Mouse (Mus musculus) layer of hippocampus, adult 2 months (tissue): ENCODE measurements around the gene Zswim8. TPM values are rescaled to one million over a fixed set of nuclear protein-coding genes. Genes with fewer than 3 reads are reported as not detected.
A peak's percentile ranks its signal among the peaks of the same experiment; 100 is the strongest.

Experiments used
- DNase-seq, 2 experiments: peaks; one replicate each; pipeline ENCODE4 v3.0.0; 2022; ENCODE audit warnings: low spot score in 2 of 2
- H3K27ac ChIP-seq: fragments of 200-600 bp; 2 replicates; pipeline ENCODE4 v1.8.1; 2022
- H3K4me3 ChIP-seq: fragments of 200-600 bp; 2 replicates; pipeline ENCODE4 v1.8.1; 2022; ENCODE audit warnings: mild to moderate bottlenecking
- CTCF ChIP-seq: fragments of 200-600 bp; conservative IDR thresholded peaks from 2 replicates; pipeline ENCODE4 v1.8.1; 2022; ENCODE audit warnings: antibody characterized with exemption, mild to moderate bottlenecking, moderate library complexity
- total RNA-seq, 2 experiments: library from RNA; stranded (reverse); gene quantifications; 2 replicates each; pipeline ENCODE4 v1.2.3; 2021

The Zswim8 gene
- total RNA-seq, 2 experiments from 2014 or later = 189 to 206 TPM

- TF ChIP-seq CTCF = peak; percentile 69
- H3K27ac ChIP-seq = no peak overlapping the region; the same call in 1 of the 2 replicates
Measured at GRCm38 (mm10) chr14:20672990-20673389, 34.4 kb upstream of the Zswim8 start.

DNA sequence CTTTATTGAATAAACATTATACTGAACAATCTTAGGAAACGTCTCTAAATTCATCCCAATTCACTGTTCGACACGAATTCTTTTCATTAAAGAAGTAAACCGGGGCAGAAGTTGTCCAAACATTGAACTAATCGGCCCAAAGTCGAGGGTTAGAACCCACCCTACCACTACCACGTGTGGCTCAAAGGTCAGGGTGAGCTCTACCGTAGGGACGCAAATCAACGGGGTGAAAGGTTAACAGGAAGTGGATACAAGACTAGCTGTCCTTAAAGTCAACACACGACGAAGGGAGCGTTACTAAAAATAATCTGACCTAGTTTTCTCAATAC is 33.7 kb upstream of the Zswim8 start:
- 0 out of 2 replicates have a peak, but pooled peaks have one; percentile 6 for TF ChIP-seq CTCF
- peak overlapping the region; percentile 89 for H3K4me3 ChIP-seq
- DNase-seq = peak in 1 of 2 experiments; percentile 44
- H3K27ac ChIP-seq = peak overlapping the region; percentile 95

More at GRCm38 (mm10) chr14:20672990-20673389, 34.4 kb upstream of the Zswim8 start:
- no peak for DNase-seq
- H3K4me3 ChIP-seq = no peak overlapping the region

DNA sequence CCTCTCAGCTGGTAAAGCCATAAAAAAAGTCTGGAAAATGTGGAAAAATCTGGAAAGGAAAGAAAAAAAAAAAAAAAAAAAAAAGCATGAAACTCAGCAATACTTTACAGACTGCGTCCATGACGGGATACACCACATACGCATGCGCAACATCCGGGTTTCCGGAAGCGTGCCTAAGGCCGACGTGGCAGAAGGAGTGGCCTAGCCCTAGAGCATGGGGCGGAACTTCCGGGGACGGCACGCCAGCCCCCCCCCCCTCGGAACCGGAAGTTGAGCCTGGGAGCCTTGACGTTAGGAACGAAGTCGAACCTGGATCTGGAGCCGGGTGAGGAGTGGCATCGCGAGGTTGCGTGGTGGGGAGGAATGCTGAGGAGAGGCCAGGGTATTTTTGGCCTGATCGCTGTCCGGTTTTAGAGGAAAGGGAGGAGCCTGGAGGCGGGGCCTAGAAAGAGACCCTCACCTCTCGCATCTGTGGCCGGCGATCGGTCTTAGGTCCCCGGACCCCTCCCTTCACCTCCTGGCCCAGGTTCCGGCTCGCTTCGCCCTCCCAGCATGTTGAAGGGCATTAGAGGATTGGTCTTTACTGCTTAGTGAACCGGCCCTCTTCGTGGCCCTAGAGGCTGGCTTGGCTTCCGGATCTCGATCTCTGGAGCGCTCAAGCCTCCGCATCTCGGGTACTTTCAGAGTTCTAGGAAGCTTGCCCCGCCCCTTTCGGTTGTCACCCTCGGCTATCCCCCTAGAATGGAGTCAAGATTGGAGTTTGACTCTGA is 33.1 kb upstream of the Zswim8 start, which contains the start of gene Sec24c:
Gene Sec24c, plus strand, starts transcription at position 245 of the 770 bp plus-strand sequence.
- peak within 1 kb of the TSS; percentile 95 for H3K27ac ChIP-seq
- peak; percentile 97 to 99 for DNase-seq
- TF ChIP-seq CTCF = peak; percentile 1; the same call in 1 of the 2 replicates
- peak within 1 kb of the TSS; percentile 89 for H3K4me3 ChIP-seq

DNA sequence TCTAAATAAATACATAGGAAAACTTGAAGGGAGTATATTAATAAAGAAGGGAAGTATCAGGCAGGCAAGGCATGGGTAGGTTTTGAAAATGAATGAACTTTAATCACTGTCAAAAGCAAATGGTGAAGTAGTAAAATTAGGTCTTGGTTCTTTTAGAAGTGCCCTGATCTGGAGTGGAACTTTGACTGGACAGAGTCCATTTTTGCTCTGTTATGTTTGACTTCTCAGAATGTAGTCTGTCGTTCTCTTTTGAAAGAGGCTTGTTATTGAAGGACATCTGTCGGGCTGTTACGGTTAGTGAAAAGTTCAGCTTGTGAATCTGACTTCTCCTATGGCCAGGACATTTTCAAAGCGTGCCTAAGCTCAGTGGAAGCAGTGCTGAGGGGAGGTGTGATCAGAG is 29.4 kb upstream of the Zswim8 start:
- TF ChIP-seq CTCF = no peak
- no peak for DNase-seq
- H3K4me3 ChIP-seq = no peak overlapping the region
- H3K27ac ChIP-seq = no peak overlapping the region

DNA sequence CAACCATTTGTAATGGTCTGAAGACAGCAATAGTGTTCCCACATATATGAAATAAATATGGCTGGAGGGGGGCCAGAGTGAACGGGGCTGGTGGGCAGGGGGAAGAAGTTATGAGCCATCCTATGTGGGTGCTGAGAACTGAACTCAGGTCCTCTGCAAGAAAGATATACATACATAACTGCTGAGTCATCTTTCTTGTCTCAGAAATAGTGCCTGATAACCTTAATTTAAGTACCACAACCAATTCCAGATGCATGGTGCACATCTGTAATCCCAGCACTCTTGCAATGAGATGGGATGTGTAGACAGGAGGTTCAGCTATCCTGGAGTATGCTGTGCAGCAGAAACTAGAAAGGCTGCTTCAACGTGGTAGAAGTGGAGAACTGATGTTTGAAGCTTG is 25.6 kb upstream of the Zswim8 start:
- no peak for DNase-seq
- H3K4me3 ChIP-seq = no peak overlapping the region
- TF ChIP-seq CTCF = no peak
- H3K27ac ChIP-seq = no peak overlapping the region

- Histone ChIP-seq H3K4me3 (no peak overlapping the region), H3K27ac (no peak overlapping the region)
- DNase-seq = no peak
- TF ChIP-seq CTCF = no peak
Measured at GRCm38 (mm10) chr14:20682498-20682897, 24.9 kb upstream of the Zswim8 start.

GRCm38 (mm10) chr14:20686576-20686975 is 20.8 kb upstream of the Zswim8 start:
- TF ChIP-seq CTCF = no peak
- peak in 1 of 2 experiments; percentile 31 for DNase-seq
- Histone ChIP-seq H3K4me3 (no peak overlapping the region), H3K27ac (peak overlapping the region; percentile 59; the same call in 1 of the 2 replicates)

DNA sequence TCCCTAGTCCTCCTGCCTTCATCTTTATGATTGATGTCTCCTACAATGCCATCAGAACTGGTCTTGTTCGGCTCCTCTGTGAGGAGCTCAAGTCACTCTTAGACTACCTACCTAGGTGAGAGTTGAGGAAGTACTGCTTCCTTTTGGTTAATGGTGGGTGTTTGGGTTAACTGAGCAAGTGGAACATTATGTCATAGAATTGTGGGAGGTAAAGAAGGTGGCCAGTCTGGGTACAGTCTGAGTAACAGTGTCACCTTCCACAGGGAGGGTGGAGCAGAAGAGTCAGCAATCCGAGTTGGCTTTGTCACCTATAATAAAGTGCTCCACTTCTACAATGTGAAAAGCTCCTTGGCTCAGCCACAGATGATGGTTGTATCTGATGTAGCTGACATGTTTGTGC is 18.3 kb upstream of the Zswim8 start:
- no peak for DNase-seq
- no peak overlapping the region for H3K4me3 ChIP-seq
- TF ChIP-seq CTCF = no peak
- H3K27ac ChIP-seq = no peak overlapping the region

DNA sequence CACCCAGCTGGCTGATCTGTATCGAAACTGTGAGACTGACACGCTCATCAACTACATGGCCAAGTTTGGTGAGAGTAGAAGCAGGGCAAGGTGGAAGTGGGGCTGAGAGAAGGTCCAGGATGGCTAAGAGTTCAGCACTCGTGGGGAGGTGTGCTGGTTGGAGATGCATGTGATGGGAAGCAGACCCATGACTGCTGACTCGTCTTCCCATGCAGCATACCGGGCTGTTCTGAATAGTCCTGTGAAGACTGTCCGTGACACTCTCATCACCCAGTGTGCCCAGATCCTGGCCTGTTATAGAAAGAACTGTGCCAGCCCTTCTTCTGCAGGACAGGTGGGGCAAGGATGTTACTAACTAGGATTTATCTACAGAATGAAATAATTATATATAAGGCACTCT is 15.6 kb upstream of the Zswim8 start:
- no peak for DNase-seq
- H3K4me3 ChIP-seq = no peak overlapping the region
- no peak for TF ChIP-seq CTCF
- H3K27ac ChIP-seq = no peak overlapping the region

DNA sequence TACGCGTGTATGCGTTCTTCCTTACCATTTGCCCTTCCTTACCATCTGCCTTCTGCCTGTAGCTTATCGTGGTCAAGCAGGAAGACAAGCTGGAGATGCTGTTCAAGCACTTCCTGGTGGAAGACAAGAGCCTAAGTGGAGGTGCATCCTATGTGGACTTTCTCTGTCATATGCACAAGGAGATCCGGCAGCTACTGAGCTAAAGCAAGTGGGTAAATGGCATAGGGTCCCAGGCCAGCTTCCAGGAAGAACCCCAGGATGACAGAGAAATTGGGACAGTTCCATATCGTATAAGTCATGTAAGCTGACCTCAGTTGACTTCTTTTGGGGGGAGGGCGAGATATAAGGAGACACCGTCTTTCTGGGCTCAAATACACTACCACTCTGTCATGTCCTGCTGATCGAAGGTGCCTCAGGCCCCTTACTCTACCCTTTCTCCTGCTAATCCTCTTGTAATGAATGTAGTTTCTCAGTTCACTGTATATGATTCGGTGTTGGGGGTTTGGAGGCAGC is 13.7 kb upstream of the Zswim8 start:
- DNase-seq = no peak
- no peak for TF ChIP-seq CTCF
- H3K27ac ChIP-seq = no peak overlapping the region

GRCm38 (mm10) chr14:20694185-20694883 is 13.0 kb upstream of the Zswim8 start:
- Histone ChIP-seq H3K4me3 (peak overlapping the region; percentile 100), H3K27ac (peak overlapping the region; percentile 92)
- no peak for DNase-seq
- no peak for TF ChIP-seq CTCF

More for the DNA sequence above, 13.7 kb upstream of the Zswim8 start:
- H3K4me3 ChIP-seq = no peak overlapping the region

GRCm38 (mm10) chr14:20694884-20695760 is 12.2 kb upstream of the Zswim8 start, which contains the start of gene Fut11:
Gene Fut11 (plus strand): TSS chr14:20694968.
- Histone ChIP-seq H3K27ac (peak within 1 kb of the TSS; percentile 92), H3K4me3 (peak within 1 kb of the TSS; percentile 100)
- TF ChIP-seq CTCF = no peak; the same call in 1 of the 2 replicates
- DNase-seq = peak; percentile 86 to 88
